Mouse (Mus musculus): Measurements from ENCODE around the gene Perm1. TPM values are rescaled to one million over a fixed set of nuclear protein-coding genes. Genes with fewer than 3 reads are reported as not detected.

Gene Perm1
- 3.1 TPM for polyA plus RNA-seq (2017; shearing (Covaris generic))

DNA sequence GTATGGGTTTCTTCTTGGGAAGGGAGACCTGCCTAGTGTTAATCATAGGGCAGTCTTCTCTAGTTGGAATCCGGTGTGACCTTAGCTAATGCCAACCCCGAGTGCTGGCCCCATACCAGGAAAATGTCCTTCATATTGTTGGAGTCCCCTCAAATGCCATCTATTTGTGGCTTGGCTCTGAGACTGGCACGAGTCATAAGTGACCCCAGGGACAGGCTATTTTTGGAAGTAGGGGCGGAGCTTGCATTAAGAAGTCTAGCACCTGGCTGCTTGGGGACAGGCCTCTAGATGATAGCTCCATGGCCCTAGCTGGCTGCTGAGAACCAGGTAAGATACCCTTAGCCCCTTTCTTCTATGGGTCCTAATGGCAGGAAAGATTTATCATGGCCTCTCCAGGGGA lies at the start of gene Perm1:
Gene Perm1 (plus strand): TSS at position 220 of the 400 bp plus-strand sequence.

DNA sequence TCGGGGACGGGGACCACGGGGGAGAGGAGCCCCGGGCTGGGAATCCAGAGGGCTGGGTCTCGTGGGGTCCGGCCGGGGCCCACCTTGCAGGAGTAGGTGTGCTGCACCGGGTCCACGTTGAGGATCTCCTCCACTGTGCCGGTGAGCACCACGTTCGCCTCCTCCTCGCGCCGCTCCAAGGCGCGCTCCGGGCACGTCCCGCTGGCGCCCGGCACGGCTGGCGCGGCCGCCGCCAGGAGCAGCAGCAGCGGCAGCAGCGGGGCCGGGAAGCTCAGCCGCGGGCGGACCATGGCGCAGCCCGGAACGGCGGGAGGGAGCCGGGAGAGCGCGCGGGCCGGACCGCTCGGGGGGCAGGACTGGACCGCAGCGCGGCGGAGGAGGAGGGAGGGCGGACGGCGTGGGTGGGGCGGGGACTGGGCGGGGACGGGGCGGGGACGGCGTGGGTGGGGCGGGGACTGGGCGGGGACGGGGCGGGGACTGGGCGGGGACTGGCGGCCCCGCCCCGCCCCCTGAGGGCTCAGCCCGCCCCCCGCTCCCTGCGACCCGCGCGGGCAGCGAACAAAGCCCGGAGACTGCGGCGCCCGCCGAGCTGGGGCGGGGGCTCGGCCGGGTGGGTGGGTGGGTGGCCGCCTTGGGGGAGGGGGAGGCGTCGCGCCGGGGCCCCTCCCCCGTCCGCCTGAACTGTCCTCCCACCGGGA lies 18.4 kb upstream of the Perm1 start, which contains the start of gene Agrn:
Gene Agrn (minus strand): TSS at position 358 of the 698 bp plus-strand sequence.

DNA sequence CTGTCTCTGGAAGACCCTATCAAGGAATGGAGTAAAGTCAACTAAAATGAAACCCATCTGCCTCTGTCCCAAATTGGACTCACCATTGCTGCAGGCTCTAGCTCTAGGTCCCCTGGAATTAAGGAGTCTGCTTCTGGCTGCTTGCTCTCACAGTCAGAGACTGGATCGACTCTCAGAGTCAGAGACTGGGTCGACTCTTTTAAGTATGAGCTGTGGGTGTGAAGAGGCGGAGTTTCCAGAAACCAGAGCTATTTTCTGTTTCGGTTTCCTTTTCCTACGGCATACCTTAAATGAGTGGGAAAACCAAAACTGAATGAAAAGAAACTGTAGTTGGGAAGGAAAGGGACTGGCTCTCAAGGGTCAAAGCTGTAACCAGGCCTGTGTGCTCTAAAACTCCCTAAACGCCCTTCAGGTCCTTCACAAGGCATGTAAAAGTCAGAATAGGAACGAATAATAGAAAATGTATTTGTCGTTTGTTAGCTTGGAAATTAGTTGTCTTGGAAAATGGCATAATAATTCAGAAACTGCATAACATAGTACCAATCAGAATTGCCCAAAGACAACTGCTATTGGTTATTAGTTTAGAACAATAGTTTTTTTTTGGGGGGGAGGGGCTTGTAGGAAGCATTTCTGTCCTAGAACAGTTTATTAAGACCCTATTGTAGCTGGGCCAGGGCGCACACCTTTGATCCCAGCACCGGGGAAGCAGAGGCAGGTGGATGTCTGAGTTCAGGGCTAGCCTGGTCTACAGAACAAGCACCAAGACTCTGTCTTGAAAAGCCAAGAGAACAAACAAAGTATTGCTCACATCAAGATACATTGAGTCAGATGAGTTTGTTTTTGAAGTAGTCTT lies 14.8 kb upstream of the Perm1 start, which contains the start of gene Isg15:
Gene Isg15 (minus strand): TSS at position 196 of the 853 bp plus-strand sequence.

DNA sequence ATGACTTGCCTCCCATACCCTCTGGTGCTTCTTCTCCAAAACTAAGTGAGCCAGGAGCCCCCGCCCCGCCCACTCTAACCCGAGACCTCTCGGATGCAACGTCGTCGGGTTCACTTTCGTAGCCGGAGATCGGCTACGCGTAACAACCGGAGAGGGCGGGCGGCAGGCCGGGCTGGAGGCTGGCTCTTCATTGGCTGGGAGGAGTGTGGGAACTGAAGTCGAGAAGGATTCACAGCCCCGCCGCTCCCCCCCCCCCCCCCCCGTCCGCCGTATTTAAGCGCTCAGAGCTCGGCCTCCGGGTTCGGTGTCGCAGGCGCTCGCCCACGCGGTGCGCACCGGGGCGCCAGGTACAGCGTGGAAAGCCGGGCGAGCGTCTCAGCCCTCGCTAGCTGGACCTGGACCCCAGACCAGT lies 12.7 kb upstream of the Perm1 start, which contains the start of gene AW011738:
Gene AW011738 (plus strand): TSS at position 304 of the 412 bp plus-strand sequence.

GRCm38 (mm10) chr4:156234701-156235213 lies 19.1 kb downstream of the Perm1 start, which contains the start of gene Plekhn1:
Plekhn1 (minus strand) TSS chr4:156234857.

DNA sequence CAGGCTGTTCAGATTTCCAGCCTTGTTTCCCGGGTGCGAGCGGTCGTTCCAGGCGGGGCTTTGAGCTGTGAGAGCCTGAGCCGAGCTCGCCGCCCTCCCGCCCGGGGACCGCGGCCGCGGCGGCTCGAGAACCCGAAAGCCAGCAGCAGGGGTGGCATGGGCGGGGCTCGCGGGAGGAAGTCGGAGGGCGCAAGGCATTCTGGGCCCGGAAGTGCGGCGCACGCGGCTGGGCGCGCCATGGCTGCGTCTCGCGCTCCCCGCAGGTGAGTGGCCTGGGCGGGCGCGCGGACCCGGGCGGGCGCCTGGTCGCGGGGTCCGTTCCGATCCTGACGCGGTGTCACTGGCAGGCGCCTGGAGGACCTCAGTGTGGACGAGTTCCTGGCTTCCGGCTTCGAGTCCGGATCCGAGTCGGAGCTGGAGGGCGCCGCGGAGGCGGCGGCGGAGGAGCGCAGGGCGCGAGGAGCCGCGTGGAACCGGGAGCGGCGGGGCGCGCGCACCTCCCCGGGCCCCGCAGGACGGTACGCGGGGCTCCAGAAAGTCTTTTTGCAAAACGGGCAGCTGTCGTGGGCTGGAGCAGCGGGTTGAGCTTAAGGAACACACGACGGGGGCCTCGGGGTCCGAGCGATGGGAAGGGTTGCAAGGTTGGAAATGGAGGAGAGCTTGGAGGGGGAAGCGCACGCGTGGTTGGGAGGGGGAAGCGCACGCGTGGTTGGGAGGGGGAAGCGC lies 20.3 kb downstream of the Perm1 start, which contains the start of gene Noc2l:
Gene Noc2l (plus strand): TSS at position 203 of the 726 bp plus-strand sequence.

GRCm38 (mm10) chr4:156255078-156255839 lies 39.6 kb downstream of the Perm1 start, which contains the start of gene Samd11:
Samd11 (minus strand) TSS chr4:156255657.

Other genes with a start within 250 kb of the Perm1 start
- 10.6 TPM for gene B3galt6, start 223.2 kb upstream of the Perm1 start, polyA plus RNA-seq (2017; shearing (Covaris generic))
- 491 TPM for gene Sdf4, start 223.0 kb upstream of the Perm1 start, polyA plus RNA-seq (2017; shearing (Covaris generic))
- 804 TPM for gene Tnfrsf4, start 202.0 kb upstream of the Perm1 start, polyA plus RNA-seq (2017; shearing (Covaris generic))
- gene Tnfrsf18, start 189.7 kb upstream of the Perm1 start, polyA plus RNA-seq (2017; shearing (Covaris generic)): 759 TPM
- 0.54 TPM for gene Ttll10, start 156.5 kb upstream of the Perm1 start, polyA plus RNA-seq (2017; shearing (Covaris generic))
- 35.3 TPM for gene 9430015G10Rik, start 105.9 kb upstream of the Perm1 start, polyA plus RNA-seq (2017; shearing (Covaris generic))
- gene Rnf223, start 85.4 kb upstream of the Perm1 start, polyA plus RNA-seq (2017; shearing (Covaris generic)): not detected
- 4.2 TPM for gene Agrn, start 18.4 kb upstream of the Perm1 start, polyA plus RNA-seq (2017; shearing (Covaris generic))
- 42.8 TPM for gene Isg15, start 15.1 kb upstream of the Perm1 start, polyA plus RNA-seq (2017; shearing (Covaris generic))
- 21.8 TPM for gene AW011738, start 12.6 kb upstream of the Perm1 start, polyA plus RNA-seq (2017; shearing (Covaris generic))
- 40.8 TPM for gene Plekhn1, start 19.0 kb downstream of the Perm1 start, polyA plus RNA-seq (2017; shearing (Covaris generic))
- 162 TPM for gene Noc2l, start 20.1 kb downstream of the Perm1 start, polyA plus RNA-seq (2017; shearing (Covaris generic))
- gene Samd11, start 39.8 kb downstream of the Perm1 start, polyA plus RNA-seq (2017; shearing (Covaris generic)): 2.0 TPM
- not detected for gene Vmn2r-ps159, start 115.2 kb downstream of the Perm1 start, polyA plus RNA-seq (2017; shearing (Covaris generic))